Mouse (Mus musculus): ENCODE results near the gene Gm19668.
"Not testable (repeated sequence)": the region's sequence is repeated elsewhere in the genome, so short reads cannot be mapped to it uniquely, and the experiment has no call there.

The Gm19668 gene

GRCm38 (mm10) chr10:77771225-77771624 lies 27.7 kb downstream of the Gm19668 start, which contains the start of gene Gm3238:
Gm3238 (minus strand) TSS chr10:77771325.
- not testable (repeated sequence) for DNase-seq (ENCODE audit: low spot score in 2 of 2)

GRCm38 (mm10) chr10:77769727-77770126 lies 29.2 kb downstream of the Gm19668 start:
- no peak for DNase-seq (ENCODE audit: low spot score in 2 of 2)

- not testable (repeated sequence) for DNase-seq (ENCODE audit: low spot score in 2 of 2)
These were observed 39.4 kb downstream of the Gm19668 start, which contains the start of gene Gm3233 for GRCm38 (mm10) chr10:77759582-77759981. Gm3233 (minus strand) TSS chr10:77759682.

- no peak for DNase-seq (ENCODE audit: low spot score in 2 of 2)
These were observed 45.5 kb downstream of the Gm19668 start for GRCm38 (mm10) chr10:77753448-77753847.

GRCm38 (mm10) chr10:77752312-77752711 lies 46.6 kb downstream of the Gm19668 start:
- not testable (repeated sequence) for DNase-seq (ENCODE audit: low spot score in 2 of 2)

GRCm38 (mm10) chr10:77751254-77751653 lies 47.7 kb downstream of the Gm19668 start, which contains the start of gene Gm9736:
Gm9736 (minus strand) TSS chr10:77751354.
- not testable (repeated sequence) for DNase-seq (ENCODE audit: low spot score in 2 of 2)

GRCm38 (mm10) chr10:77750686-77751085 lies 48.2 kb downstream of the Gm19668 start:
- DNase-seq (ENCODE audit: low spot score in 2 of 2), result not testable (repeated sequence)
